Mouse (Mus musculus): ENCODE data around the gene Def6.

Def6 gene

DNA sequence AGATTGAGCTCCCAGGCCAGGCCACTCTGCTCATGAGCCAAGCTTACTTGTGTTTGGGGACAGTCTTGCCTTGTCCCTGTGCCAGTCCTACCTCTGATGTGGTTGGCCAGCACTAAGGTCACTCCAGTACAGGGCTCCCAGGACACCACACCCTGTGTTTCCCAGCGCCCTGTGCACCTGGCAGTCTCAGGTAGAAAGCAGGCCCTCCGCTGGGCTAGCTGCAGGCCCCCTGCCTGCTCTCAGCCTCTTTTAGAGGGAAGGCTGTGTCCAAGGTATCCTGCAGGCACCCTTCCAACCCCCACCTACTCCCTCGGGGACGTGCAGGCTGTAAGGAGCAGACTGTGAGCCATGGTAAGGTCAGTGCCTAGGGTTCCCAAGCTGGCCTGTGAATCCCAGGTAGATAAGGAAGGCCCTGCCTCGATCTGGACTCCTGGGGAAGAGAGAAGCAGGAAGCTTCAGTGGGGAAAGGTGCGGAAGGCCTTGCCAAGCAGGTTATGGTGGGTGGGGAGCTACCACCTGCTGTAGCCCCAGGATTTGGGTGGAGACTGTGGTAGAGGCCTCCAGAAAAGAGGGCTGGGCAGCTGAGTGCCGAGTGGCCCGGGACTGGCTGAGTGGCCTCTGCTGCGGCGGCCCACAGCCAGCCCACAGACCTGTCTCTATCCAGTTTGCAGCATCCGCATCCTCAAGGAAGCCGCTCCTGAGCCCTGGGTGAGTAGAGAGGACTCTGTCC is 64.1 kb downstream of the Def6 start:
- no peak for DNase-seq (ENCODE audit: low read depth in 2 of 2, low spot score in 2 of 2)

DNA sequence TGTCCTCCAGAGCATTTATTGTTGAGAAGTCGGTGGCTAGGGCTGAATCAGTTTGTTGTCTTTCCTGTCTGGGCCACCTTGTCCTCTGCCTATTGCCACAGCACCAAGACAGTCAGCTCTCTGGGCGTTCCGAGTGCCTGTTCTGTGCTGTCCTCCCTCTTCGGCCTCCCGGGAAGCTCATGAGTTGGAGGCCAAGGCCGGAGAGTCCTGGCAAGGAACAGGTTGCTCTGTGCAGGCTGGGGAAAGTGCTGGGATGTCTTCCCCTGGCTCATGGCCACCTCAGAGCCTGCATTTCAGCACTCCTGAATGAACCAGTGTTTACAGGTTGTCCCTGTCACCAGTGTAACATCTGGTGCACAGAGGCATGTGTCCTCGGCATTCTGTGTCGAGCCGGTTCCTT is 64.7 kb downstream of the Def6 start:
- no peak for DNase-seq (ENCODE audit: low read depth in 2 of 2, low spot score in 2 of 2)

DNA sequence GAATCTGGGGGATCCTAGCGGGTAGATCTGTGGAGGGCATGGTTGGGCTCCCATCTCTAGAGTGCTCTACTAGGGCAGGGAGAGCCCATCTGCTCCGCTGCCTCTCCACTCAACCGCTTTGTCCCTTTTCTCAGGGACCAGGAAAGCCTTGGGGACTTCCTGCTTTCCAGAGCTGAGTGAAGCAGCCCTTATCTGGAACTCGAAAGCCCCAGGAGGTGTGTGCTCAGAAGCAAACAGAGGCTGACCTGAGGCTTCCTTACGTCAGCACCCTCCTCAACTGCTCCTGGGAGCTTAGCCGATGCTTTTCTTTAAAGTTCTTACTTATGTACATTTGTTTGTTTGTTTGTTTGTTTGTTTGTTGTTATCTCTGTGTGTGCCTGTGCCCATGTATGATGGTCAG is 65.3 kb downstream of the Def6 start:
- DNase-seq (ENCODE audit: low read depth in 2 of 2, low spot score in 2 of 2) = no peak

DNA sequence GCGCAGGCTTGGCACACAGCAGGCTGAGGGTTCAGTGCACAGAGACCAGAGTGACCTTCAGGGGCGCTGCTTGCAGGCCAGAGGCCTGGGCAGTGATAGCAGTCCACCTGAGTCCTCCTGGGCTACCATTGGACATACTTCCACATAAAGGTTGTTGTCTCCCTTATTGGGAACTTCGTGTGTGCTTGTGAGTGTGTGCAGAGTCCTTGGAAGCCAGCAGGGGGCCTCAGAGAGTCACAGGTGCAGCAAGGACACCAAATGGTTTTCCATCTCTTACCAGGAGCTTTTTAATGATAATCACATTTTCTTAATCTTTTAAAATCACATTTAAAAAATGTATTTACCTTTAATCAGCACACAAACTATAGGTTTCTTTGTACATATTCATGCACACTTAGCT is 67.2 kb downstream of the Def6 start:
- DNase-seq (ENCODE audit: low read depth in 2 of 2, low spot score in 2 of 2) = no peak

DNA sequence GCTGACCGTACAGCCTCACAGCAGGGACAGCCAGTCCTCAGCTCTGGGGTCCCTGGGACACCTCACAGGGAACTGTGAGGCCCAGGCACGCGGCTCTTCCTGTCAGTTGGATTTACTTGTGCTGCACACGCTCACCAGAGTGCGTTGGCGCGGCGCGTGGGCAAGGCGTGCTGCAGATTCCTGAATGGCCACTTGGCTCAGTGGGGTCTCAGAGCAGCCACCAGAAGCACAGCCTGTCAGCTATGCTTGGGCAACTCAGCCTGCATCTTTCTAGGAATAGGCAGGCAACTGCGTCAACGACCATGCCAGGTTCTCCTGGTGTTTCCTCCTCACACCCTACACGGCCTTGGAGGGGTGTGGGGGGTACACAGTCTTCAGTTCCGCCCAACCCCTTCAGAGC is 69.6 kb downstream of the Def6 start:
- DNase-seq (ENCODE audit: low read depth in 2 of 2, low spot score in 2 of 2) = no peak

DNA sequence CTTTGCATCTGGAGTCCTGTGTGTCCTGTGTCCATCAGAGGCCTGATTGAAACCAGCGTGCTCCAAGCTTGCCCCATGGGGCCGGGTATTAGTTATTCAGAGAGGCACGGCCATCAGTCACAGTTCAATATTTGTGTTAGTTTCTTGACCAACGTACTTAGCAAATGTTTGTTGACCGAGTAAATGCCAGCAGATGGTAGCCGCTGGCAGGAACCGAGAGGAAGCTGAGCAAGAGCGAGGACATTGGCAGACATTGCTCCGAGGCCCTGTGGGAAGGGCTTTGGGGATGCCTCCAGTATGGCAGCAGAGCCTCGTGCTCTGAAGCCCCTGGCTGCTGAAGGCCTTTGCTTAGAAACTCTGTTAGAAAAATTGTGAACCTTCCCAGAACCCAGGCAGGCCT is 70.1 kb downstream of the Def6 start:
- no peak for DNase-seq (ENCODE audit: low read depth in 2 of 2, low spot score in 2 of 2)

DNA sequence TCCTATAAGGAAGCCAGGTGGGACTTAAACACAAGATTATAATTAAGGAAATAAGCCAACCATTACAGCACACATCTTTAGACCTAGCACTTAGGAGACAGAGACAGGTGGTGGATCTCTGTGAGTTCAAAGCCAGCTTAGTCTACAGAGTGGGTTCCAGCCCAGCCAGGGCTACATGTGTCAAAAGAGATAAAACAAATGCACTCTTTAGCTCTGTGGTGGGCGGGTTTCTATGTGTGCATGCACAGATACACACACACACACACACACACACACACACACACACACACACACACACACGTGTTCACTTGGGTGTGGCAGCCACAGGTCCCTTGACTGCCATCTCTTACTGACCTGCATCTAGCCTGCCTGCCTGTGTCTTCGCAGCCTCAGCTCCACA is 70.6 kb downstream of the Def6 start:
- DNase-seq (ENCODE audit: low read depth in 2 of 2, low spot score in 2 of 2) = no peak

Data from CD8-positive naive resting alpha-beta T cell, adult 2 months (primary cell).